Mouse (Mus musculus): ENCODE results near the gene Dnm1l.
"Not testable (repeated sequence)": the region's sequence is repeated elsewhere in the genome, so short reads cannot be mapped to it uniquely, and the experiment has no call there.

Gene Dnm1l

DNA sequence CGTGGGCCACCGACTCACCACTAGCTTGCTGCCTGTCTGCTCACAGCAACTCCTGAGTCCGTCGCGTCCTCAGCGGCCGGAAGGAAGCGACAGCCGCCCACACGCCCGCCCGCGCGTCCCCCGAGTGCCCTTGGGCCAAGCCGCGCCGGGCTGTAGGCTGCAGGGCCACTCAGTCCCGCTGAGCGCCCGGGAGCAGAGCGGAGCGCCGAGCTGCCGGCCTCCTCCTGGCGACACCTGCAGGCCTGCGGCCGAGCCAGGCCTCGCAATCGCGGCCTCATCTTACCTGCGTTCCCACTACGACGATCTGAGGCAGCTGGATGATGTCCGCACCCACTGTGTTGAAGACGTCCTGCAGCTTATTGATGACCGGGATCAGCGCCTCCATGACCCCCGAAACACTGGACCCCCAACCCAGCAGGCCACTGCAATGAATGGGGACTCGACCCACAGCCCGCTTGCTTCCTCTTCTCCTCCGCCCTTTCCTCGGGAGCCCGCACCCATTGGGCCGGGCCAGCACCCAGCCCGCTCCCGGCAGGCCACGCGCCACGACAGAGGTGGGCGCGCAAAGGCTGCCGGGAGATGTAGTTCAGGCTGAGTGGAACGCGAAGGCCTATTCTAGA, at the start of gene Dnm1l:
Gene Dnm1l (minus strand): TSS at position 479 of the 620 bp plus-strand sequence.
- DNase-seq = peak; percentile 96

DNA sequence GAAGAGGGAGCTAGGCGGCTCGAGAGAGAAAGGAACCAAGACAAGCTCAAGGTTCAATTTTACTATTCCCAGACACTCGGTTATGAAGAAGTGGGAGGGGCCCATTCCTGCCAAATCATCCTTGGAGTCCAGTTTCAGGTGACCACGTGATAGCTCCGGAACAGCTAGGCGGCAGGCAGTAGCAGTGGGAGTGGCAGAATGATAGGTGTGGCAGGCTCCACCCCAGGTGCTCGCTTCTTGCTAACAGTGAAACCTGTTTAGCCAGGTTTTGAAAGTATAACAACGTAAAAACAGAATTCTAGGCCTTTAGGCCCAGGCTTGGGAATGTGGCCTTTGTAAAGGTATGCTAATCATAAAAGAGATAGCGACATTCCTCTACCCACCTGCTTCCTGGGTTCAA, 8.5 kb upstream of the Dnm1l start:
- DNase-seq = not testable (repeated sequence)

DNA sequence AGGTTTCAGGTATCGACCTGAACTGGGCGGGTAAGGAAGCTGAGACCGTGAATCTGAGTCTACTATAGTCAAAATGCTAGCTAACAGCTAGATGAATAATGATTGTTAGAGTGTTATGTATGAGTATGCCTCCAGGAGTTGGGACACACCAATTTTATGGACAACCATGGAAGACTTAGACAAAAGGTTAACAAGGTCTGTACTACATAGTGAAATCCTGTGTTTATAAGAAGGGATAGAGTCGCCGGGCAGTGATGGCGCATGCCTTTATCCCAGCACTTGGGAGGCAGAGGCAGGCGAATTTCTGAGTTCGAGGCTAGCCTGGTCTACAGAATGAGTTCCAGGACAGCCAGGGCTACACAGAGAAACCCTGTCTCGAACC, 333 bp upstream of the Dnm1l start:
- not testable (repeated sequence) for DNase-seq

DNA sequence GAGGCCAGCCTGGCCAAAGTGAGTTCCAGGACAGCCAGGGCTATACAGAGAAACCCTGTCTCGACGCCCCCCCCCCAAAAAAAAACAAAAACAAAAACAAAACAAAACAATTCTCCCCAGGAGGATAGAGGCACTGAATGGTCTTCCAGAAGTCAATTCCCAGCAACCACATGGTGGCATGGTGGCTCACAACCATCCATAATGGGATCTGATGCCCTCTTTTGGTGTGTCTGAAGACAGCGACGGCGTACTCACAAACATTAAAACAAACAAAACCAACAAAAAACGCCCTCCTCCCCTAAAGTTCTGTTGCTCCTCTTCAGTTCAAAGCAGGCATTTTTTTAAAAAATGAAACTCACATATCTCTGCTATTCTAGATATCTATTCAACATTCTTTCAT, 851 bp downstream of the Dnm1l start:
- DNase-seq = peak; percentile 8

DNA sequence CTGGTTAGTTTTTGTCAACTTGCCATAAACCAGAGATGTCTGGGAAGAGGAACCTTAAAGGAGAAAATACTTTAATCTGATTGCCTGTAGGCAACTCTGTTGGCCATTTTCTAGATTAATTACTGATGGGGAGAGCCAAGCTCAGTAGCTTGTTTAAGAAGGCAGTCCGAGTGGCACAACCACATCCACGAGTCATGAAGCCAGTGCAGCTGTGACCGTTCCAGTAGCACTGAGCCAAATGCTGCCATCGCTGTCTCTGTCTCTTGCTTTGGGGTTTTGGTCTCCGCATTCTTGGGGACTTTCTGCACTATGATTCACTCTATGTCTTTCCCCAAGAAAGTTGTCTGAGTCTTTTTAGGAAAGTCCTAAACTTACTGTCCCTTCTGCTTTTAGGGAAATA, 12.3 kb downstream of the Dnm1l start:
- no peak for DNase-seq

DNA sequence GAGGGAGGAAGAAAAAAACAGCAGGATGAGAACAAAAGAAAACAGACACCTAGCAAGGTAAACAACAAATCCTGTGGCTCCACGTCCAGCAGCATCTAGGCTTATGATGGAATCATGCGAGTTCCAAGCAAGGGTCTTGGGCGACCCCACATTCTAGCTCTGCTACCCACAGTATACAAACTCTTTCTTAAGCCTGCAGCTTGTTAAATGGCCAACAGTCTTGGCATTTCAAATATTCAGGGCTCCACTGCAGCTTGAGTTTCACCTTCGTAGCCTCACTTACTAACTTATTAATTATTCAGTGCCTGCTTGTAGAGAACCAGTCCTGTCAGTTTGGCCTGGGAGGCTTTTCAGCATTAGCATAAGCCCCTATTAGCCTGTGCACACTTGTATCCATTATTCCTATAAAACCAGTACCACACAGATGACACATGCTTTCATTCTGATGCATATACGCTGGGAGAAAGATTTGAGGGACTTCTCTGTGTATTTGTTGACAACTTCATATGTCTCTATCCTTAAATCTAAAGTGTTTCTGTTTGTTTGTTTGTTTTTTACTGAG, 32.9 kb downstream of the Dnm1l start:
- DNase-seq = no peak

DNA sequence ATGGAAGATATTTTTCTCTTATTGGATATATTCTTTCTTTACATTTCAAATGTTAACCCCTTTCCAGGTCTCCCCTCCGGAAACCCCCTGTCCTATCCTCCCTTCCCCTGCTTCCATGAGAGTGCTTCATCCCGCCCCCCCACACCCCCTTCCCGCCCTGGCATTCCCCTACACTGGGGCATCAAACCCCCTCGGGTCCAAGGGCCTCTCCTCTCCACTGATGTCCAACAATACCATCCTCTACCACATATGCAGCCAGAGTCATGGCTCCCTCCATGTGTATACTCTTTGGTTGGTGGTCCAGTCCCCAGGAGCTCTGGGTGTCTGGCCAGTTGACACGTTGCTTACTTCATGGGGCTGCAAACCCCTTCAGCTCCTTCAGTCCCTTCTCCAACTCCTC, 47.4 kb downstream of the Dnm1l start:
- no peak for DNase-seq

DNA sequence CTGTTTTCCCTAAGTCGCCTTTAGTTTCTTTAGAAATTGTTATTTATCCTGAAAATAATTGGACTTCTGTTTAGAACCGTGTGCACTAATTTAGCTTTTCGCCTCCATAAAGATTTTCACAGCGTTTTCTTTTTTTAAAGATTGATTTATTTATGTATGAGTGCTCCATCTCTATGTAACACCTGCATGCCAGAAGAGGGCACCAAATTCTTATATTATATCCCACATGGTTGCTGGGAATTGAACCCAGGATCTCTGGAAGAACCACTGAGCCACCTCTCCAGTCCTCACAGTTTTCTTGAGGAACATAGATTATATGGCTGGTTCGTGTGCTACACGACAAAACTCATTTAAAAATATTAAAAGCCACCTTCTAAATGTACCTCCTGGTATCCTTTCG, 54.9 kb downstream of the Dnm1l start:
- no peak for DNase-seq

DNA sequence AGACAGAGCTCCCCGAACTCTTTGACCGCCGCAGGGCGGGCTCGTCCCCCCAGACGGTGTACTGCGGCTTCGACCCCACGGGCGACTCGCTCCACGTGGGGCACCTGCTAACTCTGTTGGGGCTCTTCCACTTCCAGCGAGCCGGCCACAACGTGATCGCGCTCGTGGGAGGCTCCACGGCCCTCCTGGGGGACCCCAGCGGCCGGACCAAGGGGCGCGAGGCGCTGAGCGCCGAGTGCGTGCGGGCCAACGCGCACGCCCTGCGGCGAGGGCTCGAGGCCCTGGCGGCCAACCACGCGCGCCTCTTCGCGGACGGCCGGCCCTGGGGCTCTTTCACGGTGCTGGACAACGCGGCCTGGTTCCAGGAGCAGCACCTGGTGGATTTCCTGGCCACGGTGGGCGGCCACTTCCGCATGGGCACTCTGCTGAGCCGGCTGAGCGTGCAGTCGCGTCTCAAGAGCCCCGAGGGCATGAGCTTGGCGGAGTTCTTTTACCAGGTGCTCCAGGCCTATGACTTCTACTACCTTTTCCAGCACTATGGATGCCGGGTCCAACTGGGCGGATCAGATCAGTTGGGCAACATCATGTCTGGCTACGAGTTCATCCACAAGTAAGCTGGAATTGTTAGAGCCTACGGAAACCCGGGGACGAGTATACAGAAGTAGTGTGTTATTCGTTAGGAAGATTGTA, 55.5 kb downstream of the Dnm1l start:
- peak; percentile 66 for DNase-seq

DNA sequence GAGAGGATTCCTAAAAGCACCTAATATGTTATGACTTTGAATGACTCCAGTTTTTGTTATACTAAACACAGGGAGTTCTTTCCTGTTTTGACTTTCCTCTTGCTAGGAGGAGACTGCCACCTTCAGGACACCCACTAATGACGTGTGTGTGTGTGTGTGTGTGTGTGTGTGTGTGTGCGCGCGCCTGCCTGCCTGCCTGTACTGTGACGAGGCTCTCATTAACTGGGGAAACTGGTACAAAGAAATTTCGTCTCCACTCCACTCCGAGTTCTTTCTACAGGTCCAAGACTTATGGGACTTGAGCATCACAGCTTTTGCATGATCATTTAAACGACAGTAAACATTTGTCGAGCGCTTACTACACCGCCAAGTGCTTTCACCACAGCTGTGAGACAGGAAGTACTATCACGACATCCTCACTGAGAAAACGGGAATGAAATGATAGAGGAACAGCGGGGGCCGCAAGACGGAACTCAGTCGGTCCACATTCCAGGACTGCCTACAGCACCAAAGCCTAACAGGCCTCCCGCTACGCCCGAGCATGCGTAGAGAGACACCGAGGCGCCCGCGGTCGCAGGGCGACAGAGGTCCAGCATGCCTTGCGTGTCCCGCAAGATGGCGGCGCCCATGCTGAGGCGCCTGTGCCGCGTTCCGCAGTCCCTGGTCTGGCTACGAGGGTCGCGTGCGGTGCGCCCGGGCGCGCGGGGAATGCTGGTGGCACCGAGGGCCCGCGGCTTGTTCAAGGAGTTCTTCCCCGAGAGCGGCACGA, 56.2 kb downstream of the Dnm1l start, which contains the start of gene Yars2:
Gene Yars2 (plus strand): TSS at position 597 of the 769 bp plus-strand sequence.
- peak; percentile 95 for DNase-seq

DNA sequence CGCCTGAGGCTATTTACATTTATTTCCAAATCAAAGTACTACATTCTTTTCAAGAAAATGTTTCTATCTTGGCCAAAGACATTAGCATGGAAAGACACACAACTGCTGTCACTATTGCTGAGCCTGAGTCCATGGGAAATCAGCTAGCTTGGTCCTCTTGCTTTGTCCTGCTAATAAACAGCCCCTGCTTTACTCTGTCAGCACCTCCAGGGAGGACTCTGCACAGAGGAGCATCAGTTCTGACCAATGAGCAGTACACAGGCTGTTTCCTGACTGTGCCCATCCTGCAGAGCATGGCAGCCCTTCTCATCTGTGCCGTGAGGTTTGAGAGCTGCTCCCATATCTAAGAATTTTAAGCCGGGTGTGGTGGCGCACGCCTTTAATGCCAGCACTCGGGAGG, 85.0 kb downstream of the Dnm1l start:
- DNase-seq = no peak

DNA sequence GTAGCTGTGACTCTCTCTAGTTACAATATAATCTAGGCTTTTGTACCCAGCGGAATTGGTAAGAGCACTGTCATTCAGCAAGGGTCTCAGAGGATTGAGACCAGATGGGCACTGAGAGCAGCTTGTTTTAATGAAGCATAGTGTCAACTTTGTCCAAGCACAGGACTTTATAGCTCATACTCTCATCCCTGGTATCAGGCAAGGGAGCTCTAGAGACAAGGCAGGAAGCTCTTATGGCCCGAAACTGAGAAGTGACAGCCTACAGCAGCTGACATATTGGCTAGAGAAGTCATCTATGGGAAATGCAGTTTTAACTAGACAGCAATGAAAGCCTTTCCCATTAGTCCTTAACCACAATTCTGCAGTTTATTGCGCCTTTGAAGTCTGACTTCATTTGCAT, 85.8 kb downstream of the Dnm1l start:
- DNase-seq = no peak

DNA sequence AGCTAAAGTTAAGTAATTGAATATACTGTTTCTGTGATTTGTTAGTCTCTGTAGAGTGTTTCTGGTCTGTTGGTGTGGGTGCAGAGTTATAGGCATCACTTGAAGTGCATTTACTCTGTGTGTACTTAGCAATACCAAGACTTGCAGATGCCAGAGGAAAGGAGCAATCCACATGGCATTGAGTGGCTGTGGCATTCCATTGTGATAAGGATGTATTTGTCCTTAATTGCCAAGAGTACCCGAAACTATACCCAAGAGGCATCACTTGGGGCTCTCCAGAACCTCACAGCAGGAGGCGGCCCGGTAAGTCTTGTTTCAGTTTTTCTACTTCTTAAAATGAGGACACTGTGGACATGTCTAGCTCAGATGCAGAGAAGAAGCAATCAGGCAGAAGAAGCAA, 96.3 kb downstream of the Dnm1l start:
- no peak for DNase-seq

Measured in kidney, postnatal 10 days (tissue).